Mouse (Mus musculus) thymus, adult 2 months (tissue): ENCODE measurements around the gene Rpn2.

Experiments used
- CTCF ChIP-seq: fragments of 200-500 bp; IDR thresholded peaks from 2 replicates; pipeline ENCODE4 v1.5.1; 2012; ENCODE audit warnings: mild to moderate bottlenecking, control low read depth, low read length, moderate library complexity, borderline replicate concordance; ENCODE audit not compliant: control insufficient read depth, poor library complexity, insufficient read depth; ENCODE audit errors: extremely low read depth
- POLR2A ChIP-seq: fragments of 200-500 bp; IDR thresholded peaks from 2 replicates; pipeline ENCODE4 v1.6.1; 2012; ENCODE audit warnings: mild to moderate bottlenecking, low read length, control low read depth, moderate library complexity; ENCODE audit not compliant: control insufficient read depth, poor library complexity, insufficient read depth; ENCODE audit errors: extremely low read depth

DNA sequence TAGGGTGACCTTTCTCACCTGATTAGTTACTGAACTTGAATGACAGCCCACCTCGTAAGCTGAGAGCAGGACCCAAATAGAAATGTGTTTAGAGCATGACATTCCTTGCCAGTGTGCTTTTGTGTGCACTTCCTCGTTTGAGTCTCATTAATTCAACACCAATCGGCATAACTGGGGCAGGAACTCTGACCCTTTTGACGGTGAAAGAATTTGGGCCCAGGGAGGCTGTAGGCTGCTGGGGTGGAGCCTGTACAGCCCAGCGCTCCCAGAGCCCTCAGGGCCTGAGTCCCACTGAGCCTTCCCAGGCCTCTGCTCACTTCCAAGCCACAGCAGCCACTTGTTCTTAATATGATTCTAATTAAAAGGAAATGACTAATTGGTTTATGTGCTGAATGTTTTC, 42.1 kb downstream of the Rpn2 start:
- TF ChIP-seq CTCF (no peak), POLR2A (no peak)
